Mouse (Mus musculus) right cerebral cortex, postnatal 25 days (tissue): Measurements from ENCODE around the gene Mbnl2.
A peak's percentile ranks its signal among the peaks of the same experiment; 100 is the strongest.

Source experiments
- DNase-seq: peaks from one replicate; pipeline ENCODE4 v3.0.0; 2022

Gene Mbnl2

GRCm38 (mm10) chr14:120299716-120300115, 24.2 kb downstream of the Mbnl2 start:
- peak; percentile 2 for DNase-seq

- DNase-seq: no peak
Observed at GRCm38 (mm10) chr14:120300191-120300590, 24.7 kb downstream of the Mbnl2 start.

GRCm38 (mm10) chr14:120300814-120301213, 25.3 kb downstream of the Mbnl2 start:
- DNase-seq: no peak

- no peak for DNase-seq
Observed at GRCm38 (mm10) chr14:120302913-120303548, 27.6 kb downstream of the Mbnl2 start.

GRCm38 (mm10) chr14:120306229-120306628, 30.8 kb downstream of the Mbnl2 start:
- DNase-seq: no peak

GRCm38 (mm10) chr14:120307356-120307755, 31.9 kb downstream of the Mbnl2 start:
- no peak for DNase-seq

- no peak for DNase-seq
Observed at GRCm38 (mm10) chr14:120307963-120308362, 32.5 kb downstream of the Mbnl2 start.

- DNase-seq: no peak
Observed at GRCm38 (mm10) chr14:120309691-120310090, 34.2 kb downstream of the Mbnl2 start.

GRCm38 (mm10) chr14:120311330-120312097, 36.0 kb downstream of the Mbnl2 start:
- DNase-seq: no peak

- DNase-seq: no peak
Observed at GRCm38 (mm10) chr14:120312661-120313406, 37.4 kb downstream of the Mbnl2 start.

GRCm38 (mm10) chr14:120313466-120313865, 38.0 kb downstream of the Mbnl2 start:
- DNase-seq: no peak

- no peak for DNase-seq
Observed at GRCm38 (mm10) chr14:120315721-120316120, 40.3 kb downstream of the Mbnl2 start.

- no peak for DNase-seq
Observed at GRCm38 (mm10) chr14:120318326-120318935, 43.0 kb downstream of the Mbnl2 start.

GRCm38 (mm10) chr14:120318974-120319731, 43.7 kb downstream of the Mbnl2 start:
- no peak for DNase-seq

GRCm38 (mm10) chr14:120322041-120322440, 46.6 kb downstream of the Mbnl2 start:
- no peak for DNase-seq

GRCm38 (mm10) chr14:120323111-120323510, 47.6 kb downstream of the Mbnl2 start:
- DNase-seq: no peak

- no peak for DNase-seq
Observed at GRCm38 (mm10) chr14:120324061-120324791, 48.8 kb downstream of the Mbnl2 start.

GRCm38 (mm10) chr14:120324883-120325480, 49.5 kb downstream of the Mbnl2 start:
- no peak for DNase-seq

GRCm38 (mm10) chr14:120325673-120326072, 50.2 kb downstream of the Mbnl2 start:
- DNase-seq: no peak

GRCm38 (mm10) chr14:120330454-120330853, 55.0 kb downstream of the Mbnl2 start:
- DNase-seq: peak; percentile 50

GRCm38 (mm10) chr14:120330881-120331514, 55.5 kb downstream of the Mbnl2 start:
- DNase-seq: no peak
